Mouse (Mus musculus): Measurements from ENCODE around the gene Pimreg. TPM values are rescaled to one million over a fixed set of nuclear protein-coding genes. Genes with fewer than 3 reads are reported as not detected.

The Pimreg gene
- polyA plus RNA-seq, 1 experiment from 2014 or later = 150 TPM

DNA sequence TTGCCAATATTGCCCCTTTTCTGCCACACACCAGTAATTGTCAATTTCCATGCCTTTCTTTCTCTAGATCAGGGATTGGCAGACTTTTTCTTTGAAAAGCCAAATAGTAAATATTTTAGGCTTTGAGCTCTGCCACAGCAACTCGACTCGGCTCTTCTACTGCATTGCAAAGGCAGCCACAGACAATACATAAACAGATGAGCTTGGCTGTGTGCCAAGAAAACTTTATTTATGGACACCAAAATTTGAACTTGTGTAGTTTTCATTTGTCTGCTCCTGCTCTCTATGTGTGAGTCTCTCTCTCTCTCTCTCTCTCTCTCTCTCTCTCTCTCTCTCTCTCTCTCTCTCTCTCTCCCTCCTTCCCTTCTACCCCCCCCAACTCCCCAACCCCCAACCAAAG lies 13.3 kb downstream of the Pimreg start:
- DNase-seq (ENCODE audit: low spot score) = no peak
- WGBS = 60% methylated on average over 2 of the region's 2 CpGs
- H3K4me1 ChIP-seq = peaks cover 18% of the 10 kb centered on the region
- peaks cover 58% of the 10 kb centered on the region for H3K27me3 ChIP-seq (ENCODE audit: insufficient read depth, poor library complexity, severe bottlenecking)
- no peaks in the 10 kb centered on the region for H3K9me3 ChIP-seq
- H3K36me3 ChIP-seq = no peaks in the 10 kb centered on the region
- H3K27ac ChIP-seq = no peak overlapping the region
- H3K4me3 ChIP-seq = no peak overlapping the region

DNA sequence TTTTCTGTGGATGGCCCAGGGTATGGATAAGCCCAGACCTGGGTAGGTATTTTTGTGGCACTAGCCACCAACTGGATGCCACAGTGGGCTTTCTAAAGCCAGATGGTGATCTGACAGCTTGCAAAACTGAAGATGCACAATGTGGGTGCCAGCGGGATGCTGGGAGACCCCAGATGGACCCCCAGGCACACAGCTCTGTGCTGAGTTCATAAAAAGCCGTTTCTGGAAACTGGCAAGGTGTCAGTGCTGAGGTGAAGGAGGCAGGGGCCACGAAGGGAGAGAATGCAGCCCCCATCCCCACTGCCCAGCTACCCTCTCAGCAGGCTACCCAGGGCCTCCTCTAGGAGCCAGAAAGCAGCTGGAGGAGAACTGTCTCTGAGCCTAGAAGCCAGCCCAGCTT lies 15.3 kb downstream of the Pimreg start:
- Histone ChIP-seq H3K27ac (no peak overlapping the region), H3K4me3 (no peak overlapping the region), H3K36me3 (no peaks in the 10 kb centered on the region), H3K4me1 (0 out of 2 replicates have a peak, but pooled peaks cover 6% of the 10 kb centered on the region), H3K27me3 (ENCODE audit: insufficient read depth, poor library complexity, severe bottlenecking) (peaks cover 39% of the 10 kb centered on the region), H3K9me3 (no peaks in the 10 kb centered on the region)
- WGBS = 64% methylated on average over 3 of the region's 3 CpGs
- no peak for DNase-seq (ENCODE audit: low spot score)

DNA sequence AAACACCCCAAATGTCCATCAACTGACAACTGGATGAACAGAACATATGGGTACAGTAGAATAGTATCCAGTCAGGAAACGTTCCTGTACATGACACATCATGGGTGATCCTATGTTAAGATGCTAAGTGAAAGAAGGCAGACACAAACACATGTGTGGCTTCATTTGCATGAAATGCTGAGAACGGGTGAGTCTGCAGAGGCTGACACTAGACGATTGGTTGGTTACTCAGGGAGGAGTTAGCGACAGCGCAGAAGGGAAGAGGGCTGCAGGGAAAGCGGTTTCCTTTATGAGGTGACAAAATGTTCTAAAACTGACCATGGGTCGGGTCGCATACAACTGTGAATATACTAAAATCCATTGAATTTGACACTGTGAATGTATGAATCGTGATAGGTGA lies 18.6 kb downstream of the Pimreg start:
- Histone ChIP-seq H3K4me3 (no peak overlapping the region), H3K4me1 (0 out of 2 replicates have a peak, but pooled peaks cover 4% of the 10 kb centered on the region), H3K9me3 (peaks cover 15% of the 10 kb centered on the region), H3K27ac (no peak overlapping the region), H3K27me3 (ENCODE audit: insufficient read depth, poor library complexity, severe bottlenecking) (peaks cover 20% of the 10 kb centered on the region; the same call in 1 of the 2 replicates), H3K36me3 (0 out of 2 replicates have a peak, but pooled peaks cover 2% of the 10 kb centered on the region)
- no peak for DNase-seq (ENCODE audit: low spot score)
- 75% methylated on average over 9 of the region's 9 CpGs for WGBS

DNA sequence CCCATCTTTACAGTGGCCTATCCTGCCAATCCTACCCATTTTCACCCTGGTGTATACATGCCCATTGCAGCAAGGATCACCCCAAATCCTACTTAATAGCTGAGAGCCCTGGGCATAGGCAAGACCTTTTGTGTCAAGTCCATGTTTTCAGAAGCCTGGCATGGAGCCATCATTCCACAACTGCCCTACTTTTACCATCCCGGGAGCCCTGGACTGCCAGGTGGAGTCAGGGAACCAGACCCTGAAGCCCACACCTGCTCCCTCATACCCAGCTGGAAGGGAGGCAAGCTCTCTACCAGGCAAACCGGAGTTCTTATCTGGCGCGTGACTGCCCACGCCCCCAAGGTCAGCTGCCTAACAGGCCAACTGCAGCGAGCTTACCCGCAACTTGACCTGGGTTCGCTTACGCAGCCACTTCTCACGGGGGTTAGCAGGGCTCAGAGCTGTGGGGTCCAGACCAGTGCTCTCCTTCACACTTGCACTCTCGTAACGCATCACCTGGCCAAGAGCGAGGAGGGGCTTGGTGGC lies 19.3 kb downstream of the Pimreg start:
- H3K27ac ChIP-seq = no peak overlapping the region
- H3K4me3 ChIP-seq = no peak overlapping the region

DNA sequence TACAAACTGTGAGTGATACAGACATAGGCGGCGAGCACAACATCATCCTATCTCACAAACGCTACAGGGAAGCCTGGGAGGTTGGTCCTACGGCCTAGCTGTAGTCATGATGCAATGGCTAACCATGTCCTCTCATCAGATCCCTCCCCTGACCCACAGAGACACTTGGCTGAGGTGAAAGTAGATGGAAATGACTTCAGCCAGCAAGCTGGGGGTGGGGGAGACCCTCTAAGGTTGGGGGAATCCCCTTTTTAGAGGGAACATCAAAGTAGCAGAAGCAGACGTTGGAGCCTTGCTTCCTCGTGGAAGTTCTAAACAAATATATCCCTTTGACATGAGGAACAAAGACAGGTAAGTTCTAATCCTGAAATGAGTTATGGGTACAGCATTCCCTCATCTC lies 22.6 kb downstream of the Pimreg start:
- no peak for DNase-seq (ENCODE audit: low spot score)
- WGBS = 73% methylated on average over 6 of the region's 6 CpGs

More for the DNA sequence above, 19.3 kb downstream of the Pimreg start:
- Histone ChIP-seq H3K4me1 (0 out of 2 replicates have a peak, but pooled peaks cover 4% of the 10 kb centered on the region), H3K9me3 (peaks cover 15% of the 10 kb centered on the region), H3K27me3 (ENCODE audit: insufficient read depth, poor library complexity, severe bottlenecking) (peaks cover 17% of the 10 kb centered on the region; the same call in 1 of the 2 replicates), H3K36me3 (0 out of 2 replicates have a peak, but pooled peaks cover 2% of the 10 kb centered on the region)
- DNase-seq (ENCODE audit: low spot score) = no peak
- 71% methylated on average over 13 of the region's 13 CpGs for WGBS

DNA sequence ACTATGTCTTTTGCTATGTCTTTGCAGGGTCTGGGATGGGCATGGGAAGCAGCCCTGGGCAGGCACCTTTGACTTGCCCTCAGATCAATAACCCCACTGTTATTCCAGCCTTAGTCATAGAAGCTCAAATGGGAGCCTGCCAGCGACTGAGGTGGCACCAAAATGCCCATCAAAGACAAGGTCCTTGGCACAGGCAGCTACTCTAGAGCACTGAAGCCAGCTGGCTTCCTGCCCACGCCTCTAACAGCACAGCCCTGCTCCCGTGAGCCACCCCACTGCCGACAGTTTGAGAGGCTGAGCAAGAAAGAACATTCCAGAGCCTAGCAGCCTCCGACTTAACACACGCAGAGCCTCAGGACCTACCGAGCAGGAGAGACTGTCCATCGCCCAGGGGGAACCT lies 23.3 kb downstream of the Pimreg start:
- DNase-seq (ENCODE audit: low spot score) = no peak
- H3K9me3 ChIP-seq = peaks cover 15% of the 10 kb centered on the region
- H3K4me1 ChIP-seq = 0 out of 2 replicates have a peak, but pooled peaks cover 4% of the 10 kb centered on the region
- 83% methylated on average over 8 of the region's 8 CpGs for WGBS
- 0 out of 2 replicates have a peak, but pooled peaks cover 2% of the 10 kb centered on the region for H3K36me3 ChIP-seq
- peaks cover 3% of the 10 kb centered on the region; the same call in 1 of the 2 replicates for H3K27me3 ChIP-seq (ENCODE audit: insufficient read depth, poor library complexity, severe bottlenecking)
- no peak overlapping the region for H3K4me3 ChIP-seq
- no peak overlapping the region for H3K27ac ChIP-seq

More for the DNA sequence above, 22.6 kb downstream of the Pimreg start:
- Histone ChIP-seq H3K4me1 (0 out of 2 replicates have a peak, but pooled peaks cover 4% of the 10 kb centered on the region), H3K36me3 (0 out of 2 replicates have a peak, but pooled peaks cover 2% of the 10 kb centered on the region), H3K9me3 (peaks cover 15% of the 10 kb centered on the region), H3K27ac (no peak overlapping the region), H3K27me3 (ENCODE audit: insufficient read depth, poor library complexity, severe bottlenecking) (no peaks in the 10 kb centered on the region; the same call in 1 of the 2 replicates), H3K4me3 (no peak overlapping the region)

DNA sequence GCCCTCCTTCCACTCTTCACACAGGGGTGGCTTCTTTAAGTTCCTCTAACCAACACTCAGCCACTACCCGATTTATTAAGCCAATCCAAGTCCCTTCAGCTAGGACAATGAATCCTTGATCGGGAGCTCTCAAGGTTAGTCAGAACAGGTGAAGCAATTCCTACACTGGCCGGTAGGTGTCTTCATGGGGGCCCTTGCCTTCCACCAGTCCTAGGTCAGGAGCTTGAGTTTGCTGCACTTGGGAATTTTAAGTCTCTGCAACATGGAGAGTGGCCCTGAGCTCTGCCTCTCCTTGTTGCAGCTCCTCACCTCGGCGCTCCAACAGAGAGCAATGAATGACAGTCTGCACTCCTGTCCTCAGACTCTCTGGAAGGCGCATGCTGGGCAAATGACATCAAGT lies 24.5 kb downstream of the Pimreg start:
- no peak overlapping the region for H3K27ac ChIP-seq
- 42% methylated on average over 6 of the region's 6 CpGs for WGBS
- H3K9me3 ChIP-seq = peaks cover 15% of the 10 kb centered on the region
- no peak for DNase-seq (ENCODE audit: low spot score)
- peaks cover 10% of the 10 kb centered on the region; the same call in 1 of the 2 replicates for H3K27me3 ChIP-seq (ENCODE audit: insufficient read depth, poor library complexity, severe bottlenecking)
- 0 out of 2 replicates have a peak, but pooled peaks cover under 1% of the 10 kb centered on the region for H3K4me1 ChIP-seq
- H3K36me3 ChIP-seq = 0 out of 2 replicates have a peak, but pooled peaks cover 2% of the 10 kb centered on the region
- no peak overlapping the region for H3K4me3 ChIP-seq

DNA sequence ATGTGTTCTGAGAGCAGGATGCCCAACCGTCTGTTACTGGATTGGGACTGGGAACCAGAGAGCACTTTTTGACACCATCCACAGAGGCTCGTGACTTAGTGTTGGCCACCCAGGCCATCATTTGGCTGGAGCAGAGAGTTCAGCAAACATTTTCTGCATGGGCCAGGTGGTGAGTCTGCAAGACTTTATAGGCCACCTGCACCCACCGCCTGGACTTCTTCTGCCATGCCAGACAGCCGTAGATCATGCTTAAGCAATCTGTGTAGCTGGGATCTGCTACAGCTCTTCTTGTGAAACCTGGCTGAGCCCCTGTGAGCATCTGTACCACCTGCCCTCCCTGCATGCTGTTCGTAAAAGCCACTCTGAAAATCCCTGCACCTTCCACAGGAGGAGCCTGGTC lies 25.5 kb downstream of the Pimreg start:
- 78% methylated on average over 5 of the region's 5 CpGs for WGBS
- Histone ChIP-seq H3K36me3 (0 out of 2 replicates have a peak, but pooled peaks cover 2% of the 10 kb centered on the region), H3K27me3 (ENCODE audit: insufficient read depth, poor library complexity, severe bottlenecking) (peaks cover 15% of the 10 kb centered on the region; the same call in 1 of the 2 replicates), H3K4me1 (no peaks in the 10 kb centered on the region), H3K4me3 (no peak overlapping the region), H3K27ac (no peak overlapping the region), H3K9me3 (peaks cover 15% of the 10 kb centered on the region)
- DNase-seq (ENCODE audit: low spot score) = no peak

DNA sequence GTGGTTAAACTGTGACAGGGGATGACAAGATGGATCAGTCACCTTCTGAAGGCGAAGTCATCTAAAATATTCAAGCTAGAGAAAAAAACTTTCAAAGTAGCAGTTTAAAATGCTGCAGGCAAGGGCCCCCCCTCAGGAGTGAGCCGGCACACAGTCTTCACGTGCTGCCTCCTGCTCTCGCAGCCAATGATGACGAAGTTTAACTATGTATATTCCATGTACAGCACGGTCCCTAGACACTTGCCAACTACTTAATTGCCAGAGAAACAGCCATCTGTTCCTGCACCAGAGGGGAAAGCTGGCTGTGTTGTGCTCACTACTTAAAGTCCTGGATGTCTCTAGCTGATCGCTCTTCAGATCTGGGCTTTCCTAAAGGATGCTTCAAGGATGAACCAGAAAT lies 26.2 kb downstream of the Pimreg start:
- H3K27me3 ChIP-seq (ENCODE audit: insufficient read depth, poor library complexity, severe bottlenecking) = peaks cover 19% of the 10 kb centered on the region; the same call in 1 of the 2 replicates
- H3K4me3 ChIP-seq = no peak overlapping the region
- H3K9me3 ChIP-seq = peaks cover 15% of the 10 kb centered on the region
- no peak for DNase-seq (ENCODE audit: low spot score)
- no peak overlapping the region for H3K27ac ChIP-seq
- H3K4me1 ChIP-seq = no peaks in the 10 kb centered on the region
- WGBS = 84% methylated on average over 7 of the region's 7 CpGs
- 0 out of 2 replicates have a peak, but pooled peaks cover 2% of the 10 kb centered on the region for H3K36me3 ChIP-seq

DNA sequence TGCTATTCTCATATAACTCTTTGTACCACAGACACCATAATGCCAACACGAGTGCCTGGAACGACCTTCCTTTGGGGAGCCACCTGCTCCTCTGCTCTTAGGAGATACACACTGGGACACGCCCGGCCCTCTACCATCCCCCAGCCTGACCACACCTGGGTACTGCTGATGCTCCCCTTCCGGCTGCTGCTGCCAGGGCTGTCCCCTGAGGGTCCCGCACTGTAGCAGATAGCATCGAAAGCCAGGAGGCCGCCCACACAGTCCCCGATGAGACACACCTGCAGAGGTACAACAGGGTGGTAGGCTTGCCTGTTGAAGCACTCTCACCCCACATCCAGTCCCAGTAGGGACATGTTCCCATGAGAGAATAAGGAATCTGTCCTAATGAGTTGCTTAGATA lies 28.9 kb downstream of the Pimreg start:
- Histone ChIP-seq H3K36me3 (no peaks in the 10 kb centered on the region), H3K4me3 (no peak overlapping the region), H3K27ac (no peak overlapping the region), H3K27me3 (ENCODE audit: insufficient read depth, poor library complexity, severe bottlenecking) (peaks cover 30% of the 10 kb centered on the region; the same call in 1 of the 2 replicates), H3K4me1 (no peaks in the 10 kb centered on the region), H3K9me3 (no peaks in the 10 kb centered on the region)
- WGBS = 81% methylated on average over 9 of the region's 9 CpGs
- DNase-seq (ENCODE audit: low spot score) = no peak

DNA sequence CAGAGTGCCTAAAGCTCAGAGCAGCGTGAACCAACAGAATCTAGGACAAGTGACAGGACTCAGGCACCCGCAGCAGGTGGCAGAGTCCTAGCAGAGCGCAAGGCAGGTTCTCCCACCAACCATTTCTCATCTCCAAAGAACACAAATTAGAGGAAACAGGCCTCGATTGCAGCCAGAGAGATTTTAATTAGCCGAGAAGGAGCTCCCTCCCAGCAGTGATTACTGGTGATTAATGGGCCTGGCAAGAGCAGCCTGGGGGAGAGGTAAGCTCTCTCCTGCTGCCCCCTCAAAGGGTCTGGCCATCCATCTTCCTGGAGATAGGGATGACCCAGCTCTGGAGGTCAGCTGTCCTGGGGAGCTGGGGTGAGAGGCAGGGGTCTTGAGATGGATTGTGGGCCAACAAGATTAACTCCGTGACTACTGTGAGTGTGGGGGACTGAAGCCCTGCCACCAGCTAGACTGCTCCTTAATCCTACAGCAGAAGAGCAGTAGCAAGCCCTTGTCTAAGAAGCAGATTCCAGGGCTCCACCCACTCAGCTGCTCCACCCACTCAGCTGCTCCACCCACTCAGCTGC lies 30.6 kb downstream of the Pimreg start:
- Histone ChIP-seq H3K27ac (no peak overlapping the region), H3K4me3 (no peak overlapping the region), H3K9me3 (no peaks in the 10 kb centered on the region), H3K36me3 (no peaks in the 10 kb centered on the region), H3K27me3 (ENCODE audit: insufficient read depth, poor library complexity, severe bottlenecking) (peaks cover 30% of the 10 kb centered on the region; the same call in 1 of the 2 replicates), H3K4me1 (no peaks in the 10 kb centered on the region)
- whole genome bisulfite sequencing = 43% methylated on average over 6 of the region's 6 CpGs
- DNase-seq (ENCODE audit: low spot score) = no peak

DNA sequence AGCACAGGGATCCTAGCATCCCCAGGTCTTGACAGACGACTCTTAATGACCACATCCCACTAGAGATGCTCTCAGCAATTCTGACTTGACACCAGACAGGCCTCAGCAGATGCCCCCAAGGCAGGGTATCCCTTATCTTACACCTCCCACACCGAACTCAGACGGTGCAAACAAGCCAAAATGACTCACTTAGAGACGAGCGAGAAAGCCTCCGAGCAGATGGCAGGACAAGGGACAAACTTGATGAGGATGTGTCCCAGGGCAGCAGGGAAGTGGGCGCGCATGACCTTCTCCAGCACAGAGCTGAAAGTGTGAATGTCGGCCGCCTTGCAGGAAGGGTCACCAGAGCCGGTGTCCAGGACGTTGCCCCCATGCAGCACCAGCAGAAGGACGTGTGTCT lies 32.4 kb downstream of the Pimreg start:
- H3K4me1 ChIP-seq = 0 out of 2 replicates have a peak, but pooled peaks cover 5% of the 10 kb centered on the region
- H3K4me3 ChIP-seq = no peak overlapping the region
- H3K27me3 ChIP-seq (ENCODE audit: insufficient read depth, poor library complexity, severe bottlenecking) = peaks cover 36% of the 10 kb centered on the region; the same call in 1 of the 2 replicates
- H3K9me3 ChIP-seq = no peaks in the 10 kb centered on the region
- H3K27ac ChIP-seq = no peak overlapping the region
- 55% methylated on average over 13 of the region's 13 CpGs for WGBS
- H3K36me3 ChIP-seq = no peaks in the 10 kb centered on the region
- DNase-seq (ENCODE audit: low spot score) = no peak

DNA sequence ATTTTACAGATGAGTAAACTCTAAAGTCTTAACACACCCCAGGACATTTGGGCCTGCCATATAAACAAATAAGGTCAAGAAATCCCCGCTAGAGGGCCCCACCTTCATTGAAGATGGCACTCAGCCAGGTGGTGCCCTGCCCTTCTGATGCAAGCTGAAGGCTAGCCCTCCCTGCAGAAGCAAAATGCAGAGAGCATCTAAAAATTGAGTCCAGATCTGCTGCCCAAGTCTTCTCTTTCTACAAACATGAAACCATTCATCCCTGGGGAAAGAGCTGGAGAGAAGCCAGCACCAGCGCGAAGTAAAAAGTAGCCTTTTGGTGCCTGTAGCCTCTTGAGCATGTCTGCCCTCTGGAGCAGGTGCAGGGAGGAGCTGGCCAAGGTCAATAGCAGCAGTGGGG lies 36.2 kb downstream of the Pimreg start:
- Histone ChIP-seq H3K27ac (no peak overlapping the region), H3K9me3 (no peaks in the 10 kb centered on the region), H3K36me3 (no peaks in the 10 kb centered on the region), H3K4me1 (0 out of 2 replicates have a peak, but pooled peaks cover 7% of the 10 kb centered on the region), H3K27me3 (ENCODE audit: insufficient read depth, poor library complexity, severe bottlenecking) (peaks cover 21% of the 10 kb centered on the region; the same call in 1 of the 2 replicates), H3K4me3 (no peak overlapping the region)
- no peak for DNase-seq (ENCODE audit: low spot score)
- 45% methylated on average over 3 of the region's 3 CpGs for WGBS

Measured in heart, embryonic 10.5 days (tissue).